Mouse (Mus musculus) midbrain, embryonic 11.5 days (tissue): ENCODE data around the gene Mapk8ip1. TPM values are rescaled to one million over a fixed set of nuclear protein-coding genes. Genes with fewer than 3 reads are reported as not detected.

Source experiments
- ATAC-seq: fragments of 200-750 bp; cut with Nextera tagmentation; 2 replicates; pipeline ENCODE4 v1.8.0; 2017; ENCODE audit warnings: moderate TSS enrichment, moderate library complexity; ENCODE audit not compliant: low FRiP score
- DNase-seq: peaks from one replicate; pipeline ENCODE4 v3.0.0; 2015; ENCODE audit warnings: low spot score; ENCODE audit errors: missing footprints
- H3K27ac ChIP-seq: fragments of 300-500 bp; sonication (generic); 2 replicates; pipeline ENCODE4 v1.5.1; 2014; ENCODE audit warnings: low read depth, low read length
- H3K27me3 ChIP-seq: fragments of 300-500 bp; sonication (generic); 2 replicates; pipeline ENCODE4 v1.6.1; 2014; ENCODE audit warnings: mild to moderate bottlenecking, low read length, moderate library complexity, mixed read lengths; ENCODE audit not compliant: control insufficient read depth, insufficient read depth
- H3K36me3 ChIP-seq: fragments of 300-500 bp; sonication (generic); 2 replicates; pipeline ENCODE4 v1.6.1; 2014; ENCODE audit warnings: mild to moderate bottlenecking, low read length, moderate library complexity, mixed read lengths; ENCODE audit not compliant: control insufficient read depth, insufficient read depth
- H3K4me1 ChIP-seq: fragments of 300-500 bp; sonication (generic); 2 replicates; pipeline ENCODE4 v1.6.1; 2014; ENCODE audit warnings: low read length; ENCODE audit not compliant: control insufficient read depth, insufficient read depth
- H3K4me2 ChIP-seq: fragments of 300-500 bp; sonication (generic); 2 replicates; pipeline ENCODE4 v1.6.1; 2014; ENCODE audit warnings: mild to moderate bottlenecking, moderate library complexity
- H3K4me3 ChIP-seq: fragments of 300-500 bp; sonication (generic); 2 replicates; pipeline ENCODE4 v1.5.1; 2014; ENCODE audit warnings: low read depth, low read length
- H3K9ac ChIP-seq: fragments of 300-500 bp; sonication (generic); 2 replicates; pipeline ENCODE4 v1.6.1; 2014; ENCODE audit warnings: low read length
- H3K9me3 ChIP-seq: fragments of 300-500 bp; sonication (generic); 2 replicates; pipeline ENCODE4 v1.6.1; 2016; ENCODE audit warnings: low read length; ENCODE audit not compliant: control insufficient read depth
- WGBS: fragments of 180-500 bp; shearing (Covaris S2); extraction: QIAGEN DNeasy Blood & Tissue Kit; methylation state at CpG from one replicate; pipeline ENCODE4 v1.1.7; 2014; 5-methylcytosine and 5-hydroxymethylcytosine counted together
- polyA plus RNA-seq: library from polyadenylated mRNA; unstranded; fragments of >200 nt; fragmentation: Nextera tagmentation; extraction: Ambion mirVana; gene quantifications from 2 replicates; pipeline ENCODE4 v1.2.1, GENCODE M21; 2014

The Mapk8ip1 gene
- polyA plus RNA-seq, 1 experiment from 2014 or later = 37.1 TPM

- peak overlapping the region; percentile 46; the same call in 1 of the 2 replicates for H3K27ac ChIP-seq
- WGBS = 20% methylated on average over 9 of the region's 9 CpGs
- H3K27me3 ChIP-seq = peaks cover 8% of the 10 kb centered on the region
- H3K4me3 ChIP-seq = no peak overlapping the region
- peaks cover 47% of the 10 kb centered on the region for H3K4me1 ChIP-seq
- DNase-seq (peak; percentile 88), ATAC-seq (no peak)
- H3K4me2 ChIP-seq = no peak overlapping the region; the same call in 1 of the 2 replicates
- H3K9me3 ChIP-seq = no peaks in the 10 kb centered on the region
- no peaks in the 10 kb centered on the region for H3K36me3 ChIP-seq
- peak overlapping the region; percentile 45; the same call in 1 of the 2 replicates for H3K9ac ChIP-seq
Measured at GRCm38 (mm10) chr2:92372767-92373436, 28.2 kb downstream of the Mapk8ip1 start.

- Histone ChIP-seq H3K4me2 (peak overlapping the region; percentile 28), H3K4me3 (no peak overlapping the region), H3K36me3 (no peaks in the 10 kb centered on the region), H3K27ac (peak overlapping the region; percentile 81), H3K9me3 (no peaks in the 10 kb centered on the region), H3K27me3 (peaks cover 8% of the 10 kb centered on the region), H3K9ac (peak overlapping the region; percentile 20; the same call in 1 of the 2 replicates), H3K4me1 (peaks cover 47% of the 10 kb centered on the region)
- ATAC-seq (0 out of 2 replicates have a peak, but pooled peaks have one; percentile 12), DNase-seq (peak; percentile 94)
- WGBS = 6% methylated on average over 10 of the region's 10 CpGs
Measured at GRCm38 (mm10) chr2:92371971-92372690, 28.9 kb downstream of the Mapk8ip1 start.

GRCm38 (mm10) chr2:92370821-92371805 is 29.9 kb downstream of the Mapk8ip1 start:
- WGBS = 1% methylated on average over 45 of the region's 45 CpGs
- ATAC-seq (no peak), DNase-seq (peak; percentile 96)
- peak overlapping the region; percentile 50 for H3K9ac ChIP-seq
- H3K9me3 ChIP-seq = no peaks in the 10 kb centered on the region
- H3K36me3 ChIP-seq = no peaks in the 10 kb centered on the region
- H3K27ac ChIP-seq = peak overlapping the region; percentile 81
- H3K4me3 ChIP-seq = peak overlapping the region; percentile 25
- H3K27me3 ChIP-seq = peaks cover 8% of the 10 kb centered on the region
- H3K4me1 ChIP-seq = peaks cover 45% of the 10 kb centered on the region
- H3K4me2 ChIP-seq = peak overlapping the region; percentile 41

GRCm38 (mm10) chr2:92370375-92370774 is 30.7 kb downstream of the Mapk8ip1 start:
- ATAC-seq = no peak
- Histone ChIP-seq H3K27me3 (peaks cover 8% of the 10 kb centered on the region), H3K9ac (peak overlapping the region; percentile 50), H3K4me3 (peak overlapping the region; percentile 25), H3K9me3 (no peaks in the 10 kb centered on the region), H3K4me2 (peak overlapping the region; percentile 41), H3K27ac (no peak overlapping the region), H3K4me1 (peaks cover 39% of the 10 kb centered on the region), H3K36me3 (no peaks in the 10 kb centered on the region)
- peak; percentile 91 for DNase-seq
- WGBS = 7% methylated on average over 19 of the region's 19 CpGs

- no peak overlapping the region for H3K9ac ChIP-seq
- H3K4me1 ChIP-seq = peaks cover 26% of the 10 kb centered on the region
- WGBS = 54% methylated on average over 20 of the region's 20 CpGs
- H3K4me3 ChIP-seq = no peak overlapping the region
- no peaks in the 10 kb centered on the region; the same call in 1 of the 2 replicates for H3K36me3 ChIP-seq
- no peak for DNase-seq
- no peak overlapping the region for H3K27ac ChIP-seq
- peaks cover 8% of the 10 kb centered on the region for H3K27me3 ChIP-seq
- ATAC-seq = no peak
- H3K9me3 ChIP-seq = no peaks in the 10 kb centered on the region
- no peak overlapping the region for H3K4me2 ChIP-seq
Measured at GRCm38 (mm10) chr2:92367383-92368029, 33.6 kb downstream of the Mapk8ip1 start.

GRCm38 (mm10) chr2:92365568-92365967 is 35.5 kb downstream of the Mapk8ip1 start:
- Histone ChIP-seq H3K36me3 (no peaks in the 10 kb centered on the region; the same call in 1 of the 2 replicates), H3K27ac (no peak overlapping the region), H3K9me3 (no peaks in the 10 kb centered on the region), H3K27me3 (peaks cover 4% of the 10 kb centered on the region), H3K4me1 (peaks cover 6% of the 10 kb centered on the region), H3K4me2 (no peak overlapping the region), H3K9ac (no peak overlapping the region), H3K4me3 (no peak overlapping the region)
- no peak for ATAC-seq
- WGBS = 96% methylated on average over 10 of the region's 10 CpGs
- no peak for DNase-seq

GRCm38 (mm10) chr2:92364086-92364485 is 37.0 kb downstream of the Mapk8ip1 start:
- no peak overlapping the region for H3K4me2 ChIP-seq

GRCm38 (mm10) chr2:92362571-92363228 is 38.4 kb downstream of the Mapk8ip1 start:
- Histone ChIP-seq H3K4me3 (no peak overlapping the region), H3K4me2 (no peak overlapping the region), H3K27me3 (no peaks in the 10 kb centered on the region), H3K36me3 (peaks cover 9% of the 10 kb centered on the region; the same call in 1 of the 2 replicates), H3K27ac (no peak overlapping the region), H3K9ac (no peak overlapping the region), H3K4me1 (no peaks in the 10 kb centered on the region), H3K9me3 (no peaks in the 10 kb centered on the region)
- ATAC-seq = no peak
- DNase-seq = no peak
- 90% methylated on average over 6 of the region's 6 CpGs for whole genome bisulfite sequencing

More at GRCm38 (mm10) chr2:92364086-92364485, 37.0 kb downstream of the Mapk8ip1 start:
- Histone ChIP-seq H3K4me3 (no peak overlapping the region), H3K36me3 (peaks cover 7% of the 10 kb centered on the region; the same call in 1 of the 2 replicates), H3K27ac (no peak overlapping the region), H3K4me1 (peaks cover under 1% of the 10 kb centered on the region; the same call in 1 of the 2 replicates), H3K9ac (no peak overlapping the region), H3K27me3 (no peaks in the 10 kb centered on the region), H3K9me3 (no peaks in the 10 kb centered on the region)
- WGBS = 93% methylated on average over 4 of the region's 4 CpGs
- ATAC-seq = no peak
- no peak for DNase-seq
